Mouse (Mus musculus): ENCODE data around the gene Zfp687.

The Zfp687 gene

DNA sequence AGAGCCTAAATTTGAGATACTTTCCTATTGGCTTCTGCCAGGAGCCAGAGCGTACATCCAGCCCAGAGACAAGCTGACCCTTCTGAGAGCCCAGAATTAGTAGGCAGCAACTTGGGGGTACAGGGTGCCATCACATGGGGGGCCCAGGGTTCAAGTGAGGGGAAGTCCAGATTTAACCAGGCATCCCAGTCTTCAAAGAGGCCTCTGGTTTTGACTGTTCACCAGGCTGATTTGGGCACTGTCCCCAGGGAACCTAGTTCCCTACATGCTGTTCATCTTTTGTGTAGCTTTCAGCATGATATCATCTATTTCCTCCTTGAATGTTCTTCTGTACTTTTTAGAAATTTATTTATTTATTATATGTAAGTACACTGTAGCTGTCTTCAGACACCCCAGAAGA lies 50.3 kb downstream of the Zfp687 start:
- in situ Hi-C loops (cut with MboI, MseI), result no loop called here

GRCm38 (mm10) chr3:94960322-94960721 lies 54.9 kb downstream of the Zfp687 start:
- in situ Hi-C loops (cut with MboI, MseI), result no loop called here

GRCm38 (mm10) chr3:94959871-94960270 lies 55.4 kb downstream of the Zfp687 start:
- in situ Hi-C loops (cut with MboI, MseI), result loop anchor here in 1 of 2 experiments (5.0 kb wide), 1 partner anchor 37 kb away; no protein-coding TSS in a partner anchor

DNA sequence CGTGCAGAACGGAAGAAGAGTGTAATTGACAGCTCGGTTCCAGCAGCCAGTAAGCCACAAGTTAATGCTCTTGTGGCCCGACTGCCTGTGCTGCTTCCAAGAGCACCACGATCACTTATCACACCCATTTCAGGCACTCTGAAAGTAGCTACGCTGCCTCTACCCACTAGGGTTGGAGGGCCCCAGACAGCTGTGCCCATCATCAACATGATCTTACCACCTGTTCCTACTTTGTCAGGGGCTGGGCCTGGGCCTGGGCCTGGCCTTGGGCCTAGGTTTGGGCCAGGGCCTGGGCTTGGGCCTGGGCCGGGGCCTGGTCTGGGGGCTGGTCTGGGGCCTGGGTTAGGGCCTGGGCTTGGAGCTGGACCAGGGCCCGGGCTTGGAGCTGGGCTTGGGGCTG lies 57.0 kb downstream of the Zfp687 start:
- in situ Hi-C loops (cut with MboI, MseI), result loop anchor here in 1 of 2 experiments (5.0 kb wide), 1 partner anchor 39 kb away; no protein-coding TSS in a partner anchor
